Mouse (Mus musculus): Measurements from ENCODE around the gene Dnajc1. TPM values are rescaled to one million over a fixed set of nuclear protein-coding genes. Genes with fewer than 3 reads are reported as not detected.

The Dnajc1 gene
- polyA plus RNA-seq (2012; rRNA removed) = 13.7 and 14.9 TPM in 2 replicates

DNA sequence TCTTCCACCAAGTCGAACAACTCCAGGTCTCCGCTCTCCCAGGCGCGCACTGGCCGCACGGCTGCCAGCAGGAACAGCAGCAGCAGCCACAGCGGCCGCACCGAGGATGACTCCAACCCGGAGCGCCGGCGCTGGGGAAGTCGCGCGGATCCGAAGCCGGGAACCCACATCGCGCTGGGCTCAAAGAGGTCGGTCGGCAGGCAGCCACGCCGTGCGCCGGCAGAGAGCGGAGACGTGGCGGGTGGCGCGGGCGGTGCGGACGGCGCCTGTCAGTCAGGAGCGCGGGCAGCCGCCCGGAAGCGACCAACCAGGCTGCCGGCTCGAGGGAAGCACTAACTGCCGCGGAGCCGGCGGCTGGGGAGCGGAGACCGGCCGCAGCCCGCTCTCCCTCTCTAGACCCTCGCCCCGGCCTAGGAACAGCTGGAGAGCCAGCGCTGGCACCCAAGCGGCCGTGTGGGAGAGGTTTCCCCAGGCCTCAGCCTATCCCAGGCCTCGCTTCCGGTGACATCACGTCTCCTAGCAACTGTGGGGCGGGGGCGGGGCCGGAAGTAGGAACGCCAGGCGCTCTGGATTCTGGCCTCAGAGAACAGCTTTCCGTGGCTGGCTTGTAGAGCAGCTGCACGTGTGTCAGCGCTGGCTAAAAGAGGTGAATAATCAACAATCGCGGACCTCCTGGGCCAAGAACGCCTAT is at the start of gene Dnajc1:
Gene Dnajc1 (minus strand): TSS at position 500 of the 691 bp plus-strand sequence.
- Histone ChIP-seq H3K4me3 (ENCODE audit: insufficient read depth, low read length) (peak within 1 kb of the TSS; percentile 66), H3K27ac (ENCODE audit: insufficient read depth, low read length) (peak within 1 kb of the TSS; percentile 98), H3K4me1 (ENCODE audit: control insufficient read depth, insufficient read depth, low read length) (peaks cover 3% of the 10 kb centered on the region; the same call in 1 of the 2 replicates)
- no peak for TF ChIP-seq CTCF (IDR thresholded peaks at IDR 0.05; ENCODE audit: extremely low read depth, insufficient read depth, low read length)
- TF ChIP-seq POLR2A (IDR thresholded peaks at IDR 0.05; ENCODE audit: extremely low read depth, insufficient read depth, low read length) = peak; percentile 80

DNA sequence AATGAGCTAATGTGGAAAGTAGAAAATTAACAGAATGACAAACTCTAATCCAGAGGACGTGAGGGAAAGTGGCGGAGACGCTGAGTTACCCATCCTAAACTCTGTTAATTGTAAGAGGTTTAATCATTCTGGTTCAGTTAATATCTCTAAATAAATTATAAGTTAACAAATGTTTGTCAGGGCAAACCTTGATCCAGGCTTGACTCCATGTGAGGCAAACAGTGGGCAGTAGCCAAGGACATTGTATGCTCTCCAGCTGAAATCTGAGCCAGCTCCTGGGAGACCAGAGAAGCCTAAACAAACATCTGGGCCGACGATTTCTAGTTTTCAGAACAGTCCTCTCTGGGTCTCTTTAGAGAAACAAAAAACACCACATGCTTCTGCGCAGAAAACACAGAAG is 49.2 kb upstream of the Dnajc1 start:
- Histone ChIP-seq H3K4me3 (ENCODE audit: insufficient read depth, low read length) (no peak overlapping the region), H3K27ac (ENCODE audit: insufficient read depth, low read length) (no peak overlapping the region), H3K4me1 (ENCODE audit: control insufficient read depth, insufficient read depth, low read length) (no peaks in the 10 kb centered on the region)
- TF ChIP-seq CTCF (IDR thresholded peaks at IDR 0.05; ENCODE audit: extremely low read depth, insufficient read depth, low read length) (no peak), POLR2A (IDR thresholded peaks at IDR 0.05; ENCODE audit: extremely low read depth, insufficient read depth, low read length) (no peak)

GRCm38 (mm10) chr2:18415242-18415641 is 22.6 kb upstream of the Dnajc1 start:
- Histone ChIP-seq H3K4me1 (ENCODE audit: control insufficient read depth, insufficient read depth, low read length) (no peaks in the 10 kb centered on the region), H3K27ac (ENCODE audit: insufficient read depth, low read length) (no peak overlapping the region), H3K4me3 (ENCODE audit: insufficient read depth, low read length) (no peak overlapping the region)
- TF ChIP-seq CTCF (IDR thresholded peaks at IDR 0.05; ENCODE audit: extremely low read depth, insufficient read depth, low read length) = no peak
- TF ChIP-seq POLR2A (IDR thresholded peaks at IDR 0.05; ENCODE audit: extremely low read depth, insufficient read depth, low read length) = no peak

- Histone ChIP-seq H3K4me3 (ENCODE audit: insufficient read depth, low read length) (no peak overlapping the region), H3K27ac (ENCODE audit: insufficient read depth, low read length) (no peak overlapping the region), H3K4me1 (ENCODE audit: control insufficient read depth, insufficient read depth, low read length) (no peaks in the 10 kb centered on the region)
- no peak for TF ChIP-seq POLR2A (IDR thresholded peaks at IDR 0.05; ENCODE audit: extremely low read depth, insufficient read depth, low read length)
Observed at GRCm38 (mm10) chr2:18403679-18404078, 11.0 kb upstream of the Dnajc1 start.

GRCm38 (mm10) chr2:18401771-18402170 is 9.1 kb upstream of the Dnajc1 start:
- TF ChIP-seq CTCF (IDR thresholded peaks at IDR 0.05; ENCODE audit: extremely low read depth, insufficient read depth, low read length) = no peak
- no peak for TF ChIP-seq POLR2A (IDR thresholded peaks at IDR 0.05; ENCODE audit: extremely low read depth, insufficient read depth, low read length)
- no peak overlapping the region for H3K27ac ChIP-seq (ENCODE audit: insufficient read depth, low read length)
- no peaks in the 10 kb centered on the region for H3K4me1 ChIP-seq (ENCODE audit: control insufficient read depth, insufficient read depth, low read length)
- no peak overlapping the region for H3K4me3 ChIP-seq (ENCODE audit: insufficient read depth, low read length)

- H3K27ac ChIP-seq (ENCODE audit: insufficient read depth, low read length) = peak overlapping the region; percentile 58; the same call in 1 of the 2 replicates
- TF ChIP-seq POLR2A (IDR thresholded peaks at IDR 0.05; ENCODE audit: extremely low read depth, insufficient read depth, low read length) = no peak
- no peak for TF ChIP-seq CTCF (IDR thresholded peaks at IDR 0.05; ENCODE audit: extremely low read depth, insufficient read depth, low read length)
- peak overlapping the region; percentile 66 for H3K4me3 ChIP-seq (ENCODE audit: insufficient read depth, low read length)
- peaks cover 3% of the 10 kb centered on the region; the same call in 1 of the 2 replicates for H3K4me1 ChIP-seq (ENCODE audit: control insufficient read depth, insufficient read depth, low read length)
Observed at GRCm38 (mm10) chr2:18393022-18393519, 441 bp upstream of the Dnajc1 start.

DNA sequence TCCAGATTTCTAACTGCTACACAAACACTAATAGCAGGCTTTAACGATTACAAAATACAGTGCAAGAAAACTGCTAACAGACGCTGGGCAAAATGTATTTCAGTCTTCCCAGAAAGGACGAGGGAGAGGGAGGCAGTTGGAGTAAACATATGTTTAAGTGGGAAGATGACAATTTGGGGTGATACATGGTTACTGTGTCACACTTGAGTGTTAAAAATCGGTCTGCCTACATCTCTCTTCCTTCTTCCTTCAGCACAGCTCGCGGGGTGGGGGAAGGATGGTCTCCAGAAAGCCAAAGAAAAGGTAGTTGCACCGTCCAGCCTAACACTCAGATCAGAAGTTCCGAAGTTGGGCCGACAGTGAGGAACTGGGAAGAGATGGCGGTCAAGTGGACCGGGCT is 769 bp downstream of the Dnajc1 start:
- peak overlapping the region; percentile 98 for H3K27ac ChIP-seq (ENCODE audit: insufficient read depth, low read length)
- peaks cover 3% of the 10 kb centered on the region; the same call in 1 of the 2 replicates for H3K4me1 ChIP-seq (ENCODE audit: control insufficient read depth, insufficient read depth, low read length)
- peak overlapping the region; percentile 66 for H3K4me3 ChIP-seq (ENCODE audit: insufficient read depth, low read length)
- no peak for TF ChIP-seq POLR2A (IDR thresholded peaks at IDR 0.05; ENCODE audit: extremely low read depth, insufficient read depth, low read length)
- TF ChIP-seq CTCF (IDR thresholded peaks at IDR 0.05; ENCODE audit: extremely low read depth, insufficient read depth, low read length) = no peak

DNA sequence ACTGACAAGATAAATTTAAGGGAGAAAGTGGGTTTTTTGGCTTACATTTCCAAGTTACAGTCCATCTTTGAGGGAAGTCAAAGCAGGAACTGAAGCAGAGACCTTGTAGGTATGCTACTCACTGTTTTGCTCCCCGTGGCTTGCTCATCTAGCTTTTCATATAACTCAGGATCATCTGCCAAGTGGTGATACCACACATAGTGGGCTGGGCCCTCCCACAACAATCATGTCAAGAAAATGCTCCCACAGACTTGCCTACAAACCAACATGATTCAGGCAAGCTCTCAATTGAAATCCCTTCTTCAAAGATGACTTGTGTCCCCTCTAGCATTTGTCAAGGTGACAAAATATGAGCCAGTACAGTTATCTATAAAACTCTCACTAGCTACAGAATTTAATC is 3.0 kb downstream of the Dnajc1 start:
- no peak overlapping the region for H3K27ac ChIP-seq (ENCODE audit: insufficient read depth, low read length)
- no peak for TF ChIP-seq CTCF (IDR thresholded peaks at IDR 0.05; ENCODE audit: extremely low read depth, insufficient read depth, low read length)
- TF ChIP-seq POLR2A (IDR thresholded peaks at IDR 0.05; ENCODE audit: extremely low read depth, insufficient read depth, low read length) = no peak
- peaks cover 3% of the 10 kb centered on the region; the same call in 1 of the 2 replicates for H3K4me1 ChIP-seq (ENCODE audit: control insufficient read depth, insufficient read depth, low read length)
- no peak overlapping the region for H3K4me3 ChIP-seq (ENCODE audit: insufficient read depth, low read length)

DNA sequence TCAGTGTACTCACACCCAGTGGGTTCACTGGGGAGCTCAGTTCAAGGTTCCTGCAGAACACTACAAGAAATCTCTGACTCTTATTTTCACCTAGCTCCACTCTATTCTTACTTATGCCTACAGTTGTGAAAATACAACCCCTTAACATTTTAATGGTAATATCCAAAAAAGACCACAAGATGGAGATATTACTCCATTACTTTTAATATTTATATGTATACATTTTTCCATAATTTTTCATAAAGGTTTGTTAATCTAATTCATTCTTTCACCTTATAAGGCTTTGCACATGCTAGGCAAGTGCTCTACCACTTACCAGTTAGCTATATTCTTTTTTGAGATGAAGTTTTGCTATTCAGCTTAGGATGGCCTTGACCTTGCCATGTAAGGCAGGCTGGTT is 11.0 kb downstream of the Dnajc1 start:
- no peak for TF ChIP-seq POLR2A (IDR thresholded peaks at IDR 0.05; ENCODE audit: extremely low read depth, insufficient read depth, low read length)
- no peak for TF ChIP-seq CTCF (IDR thresholded peaks at IDR 0.05; ENCODE audit: extremely low read depth, insufficient read depth, low read length)
- no peak overlapping the region for H3K4me3 ChIP-seq (ENCODE audit: insufficient read depth, low read length)
- no peaks in the 10 kb centered on the region for H3K4me1 ChIP-seq (ENCODE audit: control insufficient read depth, insufficient read depth, low read length)
- H3K27ac ChIP-seq (ENCODE audit: insufficient read depth, low read length) = no peak overlapping the region
